Mouse (Mus musculus) liver, embryonic 14.5 days (tissue): Measurements from ENCODE around the gene Adamts7.

Experiments used
- CTCF ChIP-seq: IDR thresholded peaks from 2 replicates; pipeline ENCODE4 v1.5.1; 2016; ENCODE audit warnings: antibody characterized with exemption, low read depth, control low read depth
- EP300 ChIP-seq: IDR thresholded peaks from 2 replicates; pipeline ENCODE4 v1.6.1; 2016; ENCODE audit warnings: antibody characterized with exemption, low read depth

DNA sequence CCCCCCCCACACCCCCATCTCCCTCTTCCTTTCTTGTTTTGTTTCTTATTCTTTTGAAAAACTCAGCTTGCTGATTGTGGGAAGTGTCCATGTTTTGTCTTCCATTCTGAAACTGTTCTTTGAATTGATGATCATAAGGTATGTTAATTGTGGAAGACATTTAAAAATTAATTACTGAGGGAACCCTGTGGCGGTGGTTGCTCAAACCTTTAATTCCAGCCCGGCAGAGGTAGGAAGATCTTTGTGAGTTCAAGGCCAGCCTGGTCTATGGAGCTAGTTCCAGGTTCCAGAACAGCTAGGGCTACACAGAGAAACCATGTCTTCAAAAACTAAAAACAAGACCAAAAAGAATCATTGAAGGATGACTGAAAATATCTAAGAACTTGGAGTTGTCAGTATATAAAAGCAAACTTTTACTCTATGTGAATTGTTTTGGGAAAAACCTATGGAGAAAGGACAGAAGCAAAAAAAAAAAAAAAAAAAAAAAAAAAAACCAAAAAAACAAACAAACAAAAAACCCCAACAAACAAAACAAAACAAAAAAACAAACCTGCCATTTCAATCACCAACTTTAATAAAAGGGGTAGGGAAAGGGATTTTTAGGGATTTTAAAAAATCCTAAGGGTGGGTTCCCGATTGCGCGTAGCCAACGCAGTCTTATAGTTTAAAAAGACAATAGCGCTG is 37.3 kb upstream of the Adamts7 start:
- TF ChIP-seq CTCF, result no peak
- TF ChIP-seq EP300, result no peak
